Mouse (Mus musculus): ENCODE measurements at regions not wholly inside any gene's neighbourhood (a gene's known extent, or its start where the extent isn't known, plus 50 kb on each side); places are given as distances from the start of the nearest gene placed in this dataset.

DNA sequence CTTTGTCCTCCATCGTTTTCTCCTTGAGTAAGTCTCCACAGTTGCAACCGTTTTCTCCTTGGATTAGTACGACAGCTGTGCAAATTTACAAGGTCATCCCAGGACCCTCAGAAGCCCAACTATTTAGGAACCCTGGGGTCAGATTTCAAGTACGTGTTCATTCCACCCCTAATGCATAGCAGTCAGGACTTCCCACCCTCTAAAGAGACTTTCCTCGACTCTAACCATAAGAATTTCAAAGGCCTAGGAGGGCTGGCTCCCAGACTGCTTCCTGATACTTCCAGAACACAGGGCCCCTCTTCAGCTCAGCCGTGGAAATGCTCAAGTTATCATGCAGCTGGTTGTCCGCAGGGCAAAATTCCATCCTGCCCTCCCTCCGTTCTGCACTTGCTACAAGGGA, 202.7 kb upstream of the Irx2 start:
- no peaks in the 10 kb centered on the region for H3K4me1 ChIP-seq (ENCODE audit: control insufficient read depth, insufficient read depth, low read length)
- ATAC-seq (ENCODE audit: low FRiP score) (no peak), DNase-seq (ENCODE audit: low spot score, missing footprints) (no peak)
- no peaks in the 10 kb centered on the region for H3K9me3 ChIP-seq (ENCODE audit: control insufficient read depth, low read length)
- no peak overlapping the region for H3K4me2 ChIP-seq
- no peak overlapping the region for H3K4me3 ChIP-seq (ENCODE audit: low read depth, low read length)
- WGBS, result 50% methylated on average over 8 of the region's 8 CpGs
- H3K36me3 ChIP-seq (ENCODE audit: control insufficient read depth, insufficient read depth, low read length), result no peaks in the 10 kb centered on the region
- no peaks in the 10 kb centered on the region for H3K27me3 ChIP-seq (ENCODE audit: control insufficient read depth, insufficient read depth, low read length)
- no peak overlapping the region for H3K27ac ChIP-seq (ENCODE audit: low read depth, low read length)
- no peak overlapping the region for H3K9ac ChIP-seq (ENCODE audit: low read length)

GRCm38 (mm10) chr13:72445336-72445735, 183.3 kb upstream of the Irx2 start:
- DNase-seq (ENCODE audit: low spot score, missing footprints) (no peak), ATAC-seq (ENCODE audit: low FRiP score) (no peak)
- Histone ChIP-seq H3K4me2 (no peak overlapping the region), H3K27me3 (ENCODE audit: control insufficient read depth, insufficient read depth, low read length) (no peaks in the 10 kb centered on the region), H3K4me3 (ENCODE audit: low read depth, low read length) (no peak overlapping the region), H3K9ac (ENCODE audit: low read length) (no peak overlapping the region), H3K36me3 (ENCODE audit: control insufficient read depth, insufficient read depth, low read length) (no peaks in the 10 kb centered on the region), H3K9me3 (ENCODE audit: control insufficient read depth, low read length) (no peaks in the 10 kb centered on the region), H3K27ac (ENCODE audit: low read depth, low read length) (no peak overlapping the region), H3K4me1 (ENCODE audit: control insufficient read depth, insufficient read depth, low read length) (no peaks in the 10 kb centered on the region)
- WGBS, result 70% methylated on average over 3 of the region's 3 CpGs

GRCm38 (mm10) chr13:72448458-72449058, 180.1 kb upstream of the Irx2 start:
- DNase-seq (ENCODE audit: low spot score, missing footprints) (no peak), ATAC-seq (ENCODE audit: low FRiP score) (no peak)
- Histone ChIP-seq H3K9me3 (ENCODE audit: control insufficient read depth, low read length) (no peaks in the 10 kb centered on the region), H3K4me2 (no peak overlapping the region), H3K4me3 (ENCODE audit: low read depth, low read length) (no peak overlapping the region), H3K4me1 (ENCODE audit: control insufficient read depth, insufficient read depth, low read length) (no peaks in the 10 kb centered on the region), H3K9ac (ENCODE audit: low read length) (no peak overlapping the region), H3K36me3 (ENCODE audit: control insufficient read depth, insufficient read depth, low read length) (no peaks in the 10 kb centered on the region), H3K27me3 (ENCODE audit: control insufficient read depth, insufficient read depth, low read length) (no peaks in the 10 kb centered on the region), H3K27ac (ENCODE audit: low read depth, low read length) (no peak overlapping the region)
- 82% methylated on average over 5 of the region's 5 CpGs for WGBS

DNA sequence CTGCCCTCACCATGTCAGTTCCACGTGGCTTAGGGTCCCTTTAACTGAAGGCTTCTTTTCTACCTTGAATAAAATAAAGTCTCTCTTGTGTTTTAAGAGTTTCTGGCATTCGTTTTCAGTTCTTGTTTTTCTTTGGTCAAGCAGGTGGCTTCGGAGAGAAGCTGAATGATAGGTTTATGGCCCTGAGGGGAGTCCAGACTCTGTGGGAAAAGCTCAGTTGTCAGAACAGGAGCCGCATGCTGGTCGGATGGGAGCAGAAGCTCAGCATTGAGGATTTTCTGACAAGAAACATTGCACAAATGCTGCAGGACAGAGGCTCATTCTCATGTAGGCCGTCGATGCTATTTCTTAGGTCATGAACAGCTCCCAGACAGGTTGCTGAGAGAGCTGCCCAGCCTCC, 133.3 kb upstream of the Irx2 start:
- 87% methylated on average over 7 of the region's 7 CpGs for WGBS

DNA sequence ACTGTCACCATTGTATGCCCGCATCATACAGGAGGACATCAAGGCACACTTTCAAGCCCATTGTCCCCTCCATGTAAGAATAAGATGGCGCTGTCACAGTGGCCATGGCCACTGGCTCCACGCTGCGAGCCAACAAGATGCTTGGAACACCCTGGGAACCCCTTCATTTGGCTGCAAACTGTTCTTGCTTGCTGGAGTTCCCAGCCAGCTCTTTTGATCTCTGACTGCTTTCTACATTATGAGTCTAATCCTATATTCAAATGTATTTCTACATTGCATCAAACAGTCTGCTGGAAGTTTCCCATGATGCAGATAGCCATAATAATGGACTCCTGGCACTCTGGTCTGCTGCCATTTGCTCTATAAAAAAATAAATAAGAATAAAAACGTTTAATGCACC, 131.6 kb upstream of the Irx2 start:
- H3K4me1 ChIP-seq (ENCODE audit: control insufficient read depth, insufficient read depth, low read length), result peaks cover 15% of the 10 kb centered on the region
- no peak for DNase-seq (ENCODE audit: low spot score, missing footprints)

More for the DNA sequence above, 133.3 kb upstream of the Irx2 start:
- no peaks in the 10 kb centered on the region for H3K9me3 ChIP-seq (ENCODE audit: control insufficient read depth, low read length)
- DNase-seq (ENCODE audit: low spot score, missing footprints) (no peak), ATAC-seq (ENCODE audit: low FRiP score) (no peak)
- H3K27me3 ChIP-seq (ENCODE audit: control insufficient read depth, insufficient read depth, low read length), result no peaks in the 10 kb centered on the region
- no peak overlapping the region for H3K27ac ChIP-seq (ENCODE audit: low read depth, low read length)
- no peak overlapping the region for H3K4me2 ChIP-seq
- no peak overlapping the region for H3K9ac ChIP-seq (ENCODE audit: low read length)
- H3K4me1 ChIP-seq (ENCODE audit: control insufficient read depth, insufficient read depth, low read length), result peaks cover 15% of the 10 kb centered on the region
- no peak overlapping the region for H3K4me3 ChIP-seq (ENCODE audit: low read depth, low read length)
- H3K36me3 ChIP-seq (ENCODE audit: control insufficient read depth, insufficient read depth, low read length), result no peaks in the 10 kb centered on the region

GRCm38 (mm10) chr13:72497521-72497920, 131.1 kb upstream of the Irx2 start:
- no peak overlapping the region for H3K27ac ChIP-seq (ENCODE audit: low read depth, low read length)

More for the DNA sequence above, 131.6 kb upstream of the Irx2 start:
- no peak overlapping the region for H3K9ac ChIP-seq (ENCODE audit: low read length)
- no peak overlapping the region for H3K4me2 ChIP-seq
- peak; percentile 27; the same call in 1 of the 2 replicates for ATAC-seq (ENCODE audit: low FRiP score)
- no peak overlapping the region for H3K4me3 ChIP-seq (ENCODE audit: low read depth, low read length)
- 65% methylated on average over 5 of the region's 5 CpGs for WGBS
- H3K27me3 ChIP-seq (ENCODE audit: control insufficient read depth, insufficient read depth, low read length), result no peaks in the 10 kb centered on the region
- no peak overlapping the region for H3K27ac ChIP-seq (ENCODE audit: low read depth, low read length)
- no peaks in the 10 kb centered on the region for H3K36me3 ChIP-seq (ENCODE audit: control insufficient read depth, insufficient read depth, low read length)
- H3K9me3 ChIP-seq (ENCODE audit: control insufficient read depth, low read length), result no peaks in the 10 kb centered on the region

DNA sequence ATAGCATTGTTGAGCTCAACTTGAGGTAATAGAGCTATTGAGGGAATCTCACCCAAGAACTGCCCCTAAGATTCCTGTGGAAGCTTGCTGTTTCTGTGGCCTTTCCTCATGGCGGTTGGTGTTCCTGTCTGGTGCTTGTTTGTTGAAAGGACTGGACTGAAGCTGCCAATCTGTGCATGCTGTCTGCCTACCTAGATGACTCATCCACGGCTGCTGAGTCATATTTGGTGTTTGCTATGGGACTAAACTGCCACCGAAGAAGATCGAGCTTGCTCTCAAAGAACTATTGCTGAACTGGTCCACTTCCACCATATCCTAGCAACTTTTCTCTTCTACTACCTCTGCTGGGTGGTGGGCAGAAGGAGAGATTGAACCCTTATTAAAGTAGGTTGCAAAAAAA, 122.7 kb upstream of the Irx2 start:
- H3K9me3 ChIP-seq (ENCODE audit: control insufficient read depth, low read length), result no peaks in the 10 kb centered on the region
- no peak for DNase-seq (ENCODE audit: low spot score, missing footprints)
- H3K4me1 ChIP-seq (ENCODE audit: control insufficient read depth, insufficient read depth, low read length), result no peaks in the 10 kb centered on the region
- H3K9ac ChIP-seq (ENCODE audit: low read length), result no peak overlapping the region
- H3K4me3 ChIP-seq (ENCODE audit: low read depth, low read length), result no peak overlapping the region
- 95% methylated on average over 4 of the region's 4 CpGs for WGBS
- H3K4me2 ChIP-seq, result no peak overlapping the region
- H3K27ac ChIP-seq (ENCODE audit: low read depth, low read length), result no peak overlapping the region
- H3K27me3 ChIP-seq (ENCODE audit: control insufficient read depth, insufficient read depth, low read length), result no peaks in the 10 kb centered on the region
- no peak for ATAC-seq (ENCODE audit: low FRiP score)
- H3K36me3 ChIP-seq (ENCODE audit: control insufficient read depth, insufficient read depth, low read length), result no peaks in the 10 kb centered on the region

More at GRCm38 (mm10) chr13:72497521-72497920, 131.1 kb upstream of the Irx2 start:
- H3K4me3 ChIP-seq (ENCODE audit: low read depth, low read length), result no peak overlapping the region
- DNase-seq (ENCODE audit: low spot score, missing footprints), result peak; percentile 90
- peaks cover 15% of the 10 kb centered on the region for H3K4me1 ChIP-seq (ENCODE audit: control insufficient read depth, insufficient read depth, low read length)
- H3K27me3 ChIP-seq (ENCODE audit: control insufficient read depth, insufficient read depth, low read length), result no peaks in the 10 kb centered on the region
- WGBS, result 7% methylated on average over 10 of the region's 10 CpGs
- H3K9me3 ChIP-seq (ENCODE audit: control insufficient read depth, low read length), result no peaks in the 10 kb centered on the region
- no peak overlapping the region for H3K9ac ChIP-seq (ENCODE audit: low read length)
- ATAC-seq (ENCODE audit: low FRiP score), result peak; percentile 87
- H3K36me3 ChIP-seq (ENCODE audit: control insufficient read depth, insufficient read depth, low read length), result no peaks in the 10 kb centered on the region
- H3K4me2 ChIP-seq, result peak overlapping the region; percentile 21; the same call in 1 of the 2 replicates

DNA sequence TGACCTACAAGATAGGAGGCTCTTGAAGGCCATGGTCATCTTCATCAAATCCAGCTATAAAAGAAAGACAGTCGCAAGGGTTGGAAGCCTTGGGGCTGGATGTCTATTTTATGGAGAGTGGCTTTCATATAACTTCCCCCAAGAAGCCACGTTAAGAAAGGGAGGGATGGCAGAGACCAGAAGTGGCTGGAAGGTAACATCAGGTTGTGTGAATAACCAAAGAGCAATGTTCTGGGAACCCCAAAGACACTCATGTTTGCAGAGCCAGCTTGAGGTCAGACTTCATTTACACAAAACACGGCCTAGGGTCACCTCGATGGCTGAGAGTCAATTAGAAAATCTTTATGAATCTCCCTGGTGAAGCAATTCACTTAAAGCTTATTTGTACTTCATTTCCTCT, 90.0 kb upstream of the Irx2 start:
- no peak overlapping the region for H3K4me2 ChIP-seq
- H3K4me1 ChIP-seq (ENCODE audit: control insufficient read depth, insufficient read depth, low read length), result no peaks in the 10 kb centered on the region
- WGBS, result 82% methylated on average over 4 of the region's 4 CpGs
- H3K4me3 ChIP-seq (ENCODE audit: low read depth, low read length), result no peak overlapping the region
- DNase-seq (ENCODE audit: low spot score, missing footprints) (no peak), ATAC-seq (ENCODE audit: low FRiP score) (no peak)
- no peak overlapping the region for H3K9ac ChIP-seq (ENCODE audit: low read length)
- H3K36me3 ChIP-seq (ENCODE audit: control insufficient read depth, insufficient read depth, low read length), result no peaks in the 10 kb centered on the region
- H3K27me3 ChIP-seq (ENCODE audit: control insufficient read depth, insufficient read depth, low read length), result no peaks in the 10 kb centered on the region
- no peak overlapping the region for H3K27ac ChIP-seq (ENCODE audit: low read depth, low read length)
- no peaks in the 10 kb centered on the region for H3K9me3 ChIP-seq (ENCODE audit: control insufficient read depth, low read length)

- ATAC-seq (ENCODE audit: low FRiP score) (no peak), DNase-seq (ENCODE audit: low spot score, missing footprints) (no peak)
- 88% methylated on average over 3 of the region's 3 CpGs for WGBS
- Histone ChIP-seq H3K4me3 (ENCODE audit: low read depth, low read length) (no peak overlapping the region), H3K27ac (ENCODE audit: low read depth, low read length) (no peak overlapping the region), H3K9ac (ENCODE audit: low read length) (no peak overlapping the region), H3K4me2 (no peak overlapping the region), H3K4me1 (ENCODE audit: control insufficient read depth, insufficient read depth, low read length) (no peaks in the 10 kb centered on the region), H3K9me3 (ENCODE audit: control insufficient read depth, low read length) (no peaks in the 10 kb centered on the region), H3K27me3 (ENCODE audit: control insufficient read depth, insufficient read depth, low read length) (no peaks in the 10 kb centered on the region), H3K36me3 (ENCODE audit: control insufficient read depth, insufficient read depth, low read length) (no peaks in the 10 kb centered on the region)
Observed at GRCm38 (mm10) chr13:72541706-72542105, 86.9 kb upstream of the Irx2 start.

Data from midbrain, embryonic 11.5 days (tissue).